Mouse (Mus musculus) kidney, adult 8-10 months (tissue): ENCODE results near the gene Map4k3.
"Not testable (repeated sequence)": the region's sequence is repeated elsewhere in the genome, so short reads cannot be mapped to it uniquely, and the experiment has no call there.

Experiments used
- DNase-seq, 2 experiments: peaks; one replicate each; pipeline ENCODE4 v3.0.0; 2022

The Map4k3 gene

GRCm38 (mm10) chr17:80728062-80728858 is at the start of gene Map4k3:
Gene Map4k3, minus strand, starts transcription at chr17:80728485.
- DNase-seq, result peak; percentile 96 to 97

DNA sequence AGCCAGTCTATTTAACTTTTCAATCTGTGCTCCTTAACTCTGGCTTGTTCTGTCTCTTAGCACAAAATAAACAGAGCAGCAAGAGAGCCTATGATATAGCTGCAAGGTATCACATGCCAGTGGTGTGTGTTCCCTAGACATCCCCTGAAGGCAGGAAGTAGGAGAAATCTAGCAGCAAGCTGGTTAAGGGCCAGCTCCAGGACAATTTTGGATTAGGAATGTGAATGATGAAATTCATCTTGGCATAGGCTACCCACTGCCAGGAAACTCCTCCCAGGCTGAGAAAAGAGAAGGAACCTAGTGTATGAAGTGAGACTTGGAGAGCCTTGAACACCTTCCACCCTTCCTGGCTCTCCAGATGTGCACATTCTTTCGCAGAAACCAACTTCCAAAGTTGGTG is 49.3 kb upstream of the Map4k3 start:
- DNase-seq, result no peak

- no peak for DNase-seq
These were observed 47.0 kb upstream of the Map4k3 start for GRCm38 (mm10) chr17:80775178-80775788.

- DNase-seq, result no peak
These were observed 44.5 kb upstream of the Map4k3 start for GRCm38 (mm10) chr17:80772545-80773453.

DNA sequence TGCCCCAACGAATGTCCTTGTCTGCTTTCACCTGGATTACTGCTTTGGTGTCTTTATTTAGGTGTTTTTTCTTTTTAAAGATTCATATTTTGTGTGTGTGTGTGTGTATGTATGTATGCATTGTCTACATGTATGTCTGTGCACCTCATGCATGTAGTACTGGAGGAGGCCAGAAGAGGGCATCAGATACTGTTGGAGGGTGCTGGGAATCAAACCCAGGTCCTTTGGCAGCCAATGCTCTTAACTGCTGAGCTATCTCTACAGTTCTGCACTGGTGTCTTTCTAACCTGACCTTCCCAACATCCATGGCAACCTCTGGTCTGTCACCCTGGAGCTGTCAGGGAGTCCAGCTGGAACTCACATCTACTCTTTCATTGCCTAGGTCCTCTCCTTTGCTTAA is 41.8 kb upstream of the Map4k3 start:
- DNase-seq, result no peak

DNA sequence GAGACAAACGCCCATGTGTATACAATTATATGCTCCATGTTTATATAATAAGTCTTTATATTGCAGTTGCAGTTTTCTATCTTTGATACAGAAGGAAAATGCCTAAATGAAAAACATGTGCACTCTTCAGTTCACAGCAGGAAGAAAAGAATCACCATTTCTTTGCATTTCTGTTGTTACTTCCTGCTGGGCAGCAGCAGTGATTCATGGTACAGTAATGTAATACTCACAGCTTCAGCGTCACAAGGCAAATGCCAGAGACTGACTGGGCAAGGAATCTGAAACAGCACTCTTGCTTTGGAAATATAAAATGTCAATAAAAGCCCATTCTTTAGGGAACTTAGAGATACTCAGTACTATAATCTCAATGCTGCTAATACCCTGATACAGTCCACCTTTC is 36.9 kb upstream of the Map4k3 start:
- DNase-seq, result no peak

DNA sequence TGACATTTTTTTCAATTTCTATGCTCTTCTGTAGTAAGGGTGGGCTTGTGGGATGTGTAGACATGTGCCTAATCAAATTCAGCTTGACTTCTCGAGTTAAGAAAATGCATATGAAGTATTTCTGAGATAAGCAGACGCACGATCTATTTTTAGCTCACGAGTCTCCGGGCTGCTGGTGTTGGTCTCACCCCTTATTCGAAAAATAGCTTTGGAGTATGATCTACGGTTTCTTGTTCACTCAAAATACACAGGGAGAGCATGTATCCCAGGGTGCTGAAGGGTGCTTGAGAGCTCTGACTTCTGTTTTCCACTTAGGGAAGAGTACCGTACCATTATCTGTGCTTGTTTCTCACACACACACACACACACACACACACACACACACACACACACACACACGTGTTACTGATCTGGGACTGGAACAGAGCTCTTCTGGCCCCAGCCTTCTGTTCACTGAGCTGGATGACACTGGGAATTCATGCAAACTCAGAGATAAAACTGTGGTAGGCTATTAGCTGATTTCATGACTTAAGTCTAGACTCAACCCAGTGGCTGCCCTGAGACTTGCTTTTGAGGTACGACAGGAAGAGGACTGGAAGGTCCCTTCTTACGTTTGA is 34.9 kb upstream of the Map4k3 start:
- DNase-seq, result no peak

GRCm38 (mm10) chr17:80762391-80763040 is 34.2 kb upstream of the Map4k3 start:
- DNase-seq, result no peak

DNA sequence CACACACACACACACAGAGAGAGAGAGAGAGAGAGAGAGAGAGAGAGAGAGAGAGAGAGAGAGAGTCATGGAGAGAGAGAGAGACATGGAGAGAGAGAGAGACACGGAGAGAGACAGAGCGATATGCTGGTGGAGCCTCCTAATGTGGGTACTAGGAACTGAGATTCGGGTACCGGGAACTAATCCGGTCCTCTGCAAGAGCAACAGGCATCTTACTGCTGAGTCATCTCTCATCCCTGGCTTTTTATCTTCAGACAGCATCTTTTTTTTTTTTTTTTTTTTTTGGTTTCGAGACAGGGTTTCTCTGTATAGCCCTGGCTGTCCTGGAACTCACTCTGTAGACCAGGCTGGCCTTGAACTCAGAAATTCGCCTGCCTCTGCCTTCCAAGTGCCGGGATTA is 32.9 kb upstream of the Map4k3 start:
- DNase-seq, result not testable (repeated sequence)

DNA sequence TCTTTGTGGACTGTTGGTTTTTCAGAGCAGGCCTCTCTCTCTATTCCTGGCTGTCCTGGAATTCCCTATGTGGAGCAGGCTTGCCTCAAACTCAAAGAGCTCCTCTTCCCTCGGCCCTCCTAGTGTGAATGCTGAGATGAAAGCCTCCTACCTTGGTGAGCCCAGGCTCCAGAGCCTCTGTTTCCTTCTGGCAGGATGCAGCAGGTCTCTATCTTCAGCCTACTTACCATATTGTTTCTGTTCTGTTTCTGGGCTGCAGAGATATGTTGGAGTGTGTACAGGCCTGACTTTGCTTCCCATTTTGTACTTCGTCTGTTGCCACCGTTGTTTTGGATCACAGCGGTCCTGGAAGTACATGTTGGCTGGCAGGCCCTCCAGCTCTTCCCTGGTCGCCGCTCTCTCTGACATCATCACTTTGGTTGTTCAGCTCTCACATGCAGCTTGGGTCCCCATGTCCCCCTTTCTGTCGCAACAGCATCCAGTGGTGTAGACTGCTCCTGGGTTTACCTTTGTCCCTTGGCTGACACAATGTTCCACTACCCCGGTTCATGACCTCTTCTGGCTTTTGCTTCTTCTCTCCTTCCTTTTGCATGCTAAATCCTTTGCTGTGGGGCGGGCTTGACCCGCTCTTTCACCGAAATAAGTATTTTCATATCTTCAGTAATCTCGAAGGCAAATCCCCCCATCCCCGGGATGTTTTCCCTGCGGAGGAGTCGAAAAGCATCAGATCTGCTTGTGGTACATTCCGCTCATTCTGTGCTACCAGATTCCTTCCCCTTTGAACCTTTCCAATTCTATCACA is 32.3 kb upstream of the Map4k3 start:
- DNase-seq, result no peak

- peak; percentile 37 to 67 for DNase-seq
These were observed 27.8 kb upstream of the Map4k3 start for GRCm38 (mm10) chr17:80756043-80756442.

DNA sequence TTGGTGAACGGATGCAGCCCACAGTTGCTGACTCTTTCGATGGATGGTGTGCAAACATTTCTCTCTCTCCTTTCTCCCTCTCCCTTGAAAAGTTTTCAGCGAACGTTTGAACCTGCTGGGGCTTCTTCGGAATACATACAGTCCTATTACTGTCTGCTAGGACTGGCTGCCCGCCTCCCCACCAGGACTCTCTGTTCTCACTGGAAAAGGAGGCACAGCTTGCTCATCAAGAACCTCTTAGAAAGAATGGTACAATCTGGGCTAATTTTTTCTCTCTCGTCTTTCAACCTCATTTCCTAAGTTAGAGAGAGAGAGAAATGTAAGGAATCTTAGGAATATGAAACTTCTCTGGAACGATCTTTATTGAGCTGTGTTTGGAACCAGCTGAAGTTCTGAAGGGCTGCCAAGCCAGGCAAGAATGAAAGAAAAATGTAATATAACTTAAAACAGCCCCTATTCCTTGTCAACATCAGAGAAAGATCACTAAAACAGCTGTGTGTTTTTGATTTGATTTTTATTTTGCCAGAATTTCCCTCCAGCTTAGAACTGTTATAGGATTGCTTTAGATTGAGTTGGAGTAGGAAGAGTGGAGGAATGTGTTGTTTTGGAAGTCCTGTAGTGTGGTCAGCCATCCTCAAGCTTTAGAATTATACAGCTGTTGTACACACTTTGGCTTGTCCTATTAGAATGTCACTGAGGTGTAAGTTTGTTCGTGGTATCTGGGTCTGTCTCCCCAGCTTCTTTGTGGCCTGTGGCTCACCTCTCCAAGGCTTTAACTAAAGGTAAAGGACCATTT is 27.0 kb upstream of the Map4k3 start:
- no peak for DNase-seq

GRCm38 (mm10) chr17:80754589-80754988 is 26.3 kb upstream of the Map4k3 start:
- no peak for DNase-seq

DNA sequence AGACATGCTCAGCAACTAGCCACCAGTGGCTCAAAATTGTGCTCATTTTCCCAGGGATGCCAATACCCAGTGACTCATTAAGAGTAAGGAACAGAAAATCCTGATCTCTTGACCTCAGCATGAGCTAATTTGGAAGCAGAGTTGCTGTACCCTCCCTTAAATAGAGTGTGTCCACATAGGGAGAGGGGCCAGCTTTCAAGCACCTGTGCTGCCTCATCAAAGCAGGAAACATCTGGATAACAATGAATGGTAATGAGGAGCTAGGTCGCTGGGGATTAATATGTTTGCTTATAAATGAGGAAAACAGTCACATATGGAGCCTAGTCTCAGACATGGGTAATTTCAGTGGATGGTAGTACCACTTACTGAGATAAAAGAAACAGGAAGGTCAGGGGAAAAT is 24.2 kb upstream of the Map4k3 start:
- DNase-seq, result no peak

DNA sequence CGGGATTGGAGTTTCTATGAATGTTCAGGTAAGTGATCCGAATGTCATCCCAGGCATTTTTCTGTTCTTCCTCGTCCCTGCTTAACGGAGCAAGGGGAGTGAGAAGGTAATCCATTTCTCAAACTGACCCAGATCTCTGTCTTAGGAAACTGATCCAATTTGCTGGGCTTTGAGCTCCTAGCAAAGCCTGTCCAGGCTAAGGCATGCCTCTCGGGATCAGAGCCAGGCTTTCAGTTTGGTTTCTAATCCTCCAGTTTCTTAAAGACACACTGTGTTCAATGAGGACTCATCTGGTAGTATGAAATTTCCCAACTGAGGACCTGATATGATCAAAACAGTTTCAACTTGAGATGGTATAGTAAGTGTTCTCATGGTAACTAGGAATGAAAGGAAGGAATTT is 11.1 kb upstream of the Map4k3 start:
- no peak for DNase-seq

GRCm38 (mm10) chr17:80734700-80735099 is 6.4 kb upstream of the Map4k3 start:
- no peak for DNase-seq

- DNase-seq, result no peak
These were observed 5.0 kb upstream of the Map4k3 start for GRCm38 (mm10) chr17:80733121-80733800.

GRCm38 (mm10) chr17:80732256-80732655 is 4.0 kb upstream of the Map4k3 start:
- DNase-seq, result peak in 1 of 2 experiments; percentile 25

- not testable (repeated sequence) for DNase-seq
These were observed 2.0 kb upstream of the Map4k3 start for GRCm38 (mm10) chr17:80730283-80730682.

DNA sequence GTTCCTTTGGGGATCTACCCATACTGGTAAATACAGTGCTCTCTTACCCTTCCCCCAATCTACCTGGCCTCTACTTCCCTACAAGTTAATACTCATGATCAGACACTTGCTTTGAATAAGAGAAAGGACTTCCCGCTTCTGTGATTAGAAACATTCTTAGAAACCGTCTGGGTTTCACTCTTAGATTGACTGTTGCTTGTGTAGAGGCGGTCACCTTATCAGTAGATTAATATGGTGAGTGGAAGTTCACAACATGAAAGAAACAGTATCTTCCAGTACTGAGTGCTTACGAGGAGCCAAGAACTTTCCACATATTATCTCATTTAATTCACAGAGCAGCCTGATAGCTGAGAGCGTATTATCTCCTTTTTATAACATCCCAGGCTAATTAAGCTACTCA is 1.5 kb upstream of the Map4k3 start:
- no peak for DNase-seq
